Mouse (Mus musculus): ENCODE data around the gene Rbbp4. TPM values are rescaled to one million over a fixed set of nuclear protein-coding genes. Genes with fewer than 3 reads are reported as not detected.

Gene Rbbp4
- total and polyA plus RNA-seq, 3 experiments, result 16.8 to 70.7 (median 67.0) TPM

- no peak for TF ChIP-seq EP300 (IDR thresholded peaks at IDR 0.05; ENCODE audit: insufficient read depth, low read depth, low read length)
- no peak for TF ChIP-seq CTCF (IDR thresholded peaks at IDR 0.05)
- no peak for TF ChIP-seq POLR2A (IDR thresholded peaks at IDR 0.05; ENCODE audit: insufficient read depth, low read depth, low read length)
- no peaks in the 10 kb centered on the region for H3K79me2 ChIP-seq (replicated peaks; ENCODE audit: control insufficient read depth, insufficient read depth, low read length)
- H3K4me3 ChIP-seq, result no peak overlapping the region
- intact Hi-C loops (cut with DNase I), result no loop called here
- 71% methylated on average over 1 of the region's 1 CpGs for WGBS
- H3K4me1 ChIP-seq (ENCODE audit: control insufficient read depth, insufficient read depth, low read length), result peaks cover 4% of the 10 kb centered on the region
- no peak for DNase-seq
- H3K27me3 ChIP-seq (ENCODE audit: control insufficient read depth, insufficient read depth, low read length), result no peaks in the 10 kb centered on the region
- no peak overlapping the region for H3K27ac ChIP-seq
- no peak overlapping the region for H3K9ac ChIP-seq (ENCODE audit: low read depth, low read length)
- H3K36me3 ChIP-seq (ENCODE audit: control insufficient read depth, insufficient read depth, low read length), result no peaks in the 10 kb centered on the region
These were observed 66.5 kb downstream of the Rbbp4 start for GRCm38 (mm10) chr4:129268698-129269097.

DNA sequence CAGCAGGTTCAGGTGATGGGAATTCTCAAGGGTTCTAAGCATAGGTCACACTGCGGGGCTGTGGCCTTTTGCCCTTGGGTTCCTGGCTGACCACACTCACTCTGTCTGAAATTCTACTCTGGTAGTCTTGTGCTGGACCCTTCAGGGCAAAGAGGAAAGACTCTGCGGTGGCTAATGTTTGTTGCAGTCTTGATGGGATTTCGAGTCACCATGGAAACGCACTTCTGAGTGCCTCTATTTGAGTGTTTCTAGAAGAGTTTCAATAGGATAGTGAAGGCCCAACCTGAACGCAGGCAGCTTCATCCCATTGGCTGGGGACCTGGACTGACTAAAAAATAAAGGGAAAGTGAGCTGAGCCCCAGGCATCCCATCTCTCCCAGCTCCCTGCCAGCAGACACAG is 68.3 kb downstream of the Rbbp4 start:
- no peak for DNase-seq
- Histone ChIP-seq H3K36me3 (ENCODE audit: control insufficient read depth, insufficient read depth, low read length) (no peaks in the 10 kb centered on the region), H3K27me3 (ENCODE audit: control insufficient read depth, insufficient read depth, low read length) (no peaks in the 10 kb centered on the region), H3K4me3 (no peak overlapping the region), H3K9ac (ENCODE audit: low read depth, low read length) (no peak overlapping the region), H3K4me1 (ENCODE audit: control insufficient read depth, insufficient read depth, low read length) (peaks cover 10% of the 10 kb centered on the region), H3K27ac (no peak overlapping the region), H3K79me2 (replicated peaks; ENCODE audit: control insufficient read depth, insufficient read depth, low read length) (no peaks in the 10 kb centered on the region)
- WGBS, result 95% methylated on average over 5 of the region's 5 CpGs
- intact Hi-C loops (cut with DNase I), result no loop called here
- no peak for TF ChIP-seq CTCF (IDR thresholded peaks at IDR 0.05)

DNA sequence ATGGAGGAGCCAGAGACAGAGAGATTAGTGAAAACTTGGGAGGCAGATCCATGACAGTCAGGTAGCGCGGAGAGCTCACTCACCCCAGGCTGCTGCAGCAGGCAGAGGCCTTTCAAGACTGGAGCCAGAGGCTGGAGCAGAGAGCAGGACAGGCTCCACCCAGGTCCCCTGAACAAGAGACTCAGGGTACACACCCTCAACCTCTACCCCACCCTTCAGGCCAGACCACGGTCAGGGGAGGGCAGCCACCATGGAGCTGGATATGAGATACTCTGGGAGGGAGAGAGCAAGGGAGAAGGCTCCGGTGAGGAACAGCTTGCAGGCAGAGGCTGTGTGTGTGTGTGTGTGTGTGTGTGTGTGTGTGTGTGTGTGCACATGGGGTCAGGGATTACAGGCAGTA is 69.0 kb downstream of the Rbbp4 start:
- intact Hi-C loops (cut with DNase I), result no loop called here
- TF ChIP-seq EP300 (IDR thresholded peaks at IDR 0.05; ENCODE audit: insufficient read depth, low read depth, low read length) (no peak), POLR2A (IDR thresholded peaks at IDR 0.05; ENCODE audit: insufficient read depth, low read depth, low read length) (no peak), CTCF (IDR thresholded peaks at IDR 0.05) (no peak)
- DNase-seq, result no peak
- Histone ChIP-seq H3K9ac (ENCODE audit: low read depth, low read length) (no peak overlapping the region), H3K27me3 (ENCODE audit: control insufficient read depth, insufficient read depth, low read length) (no peaks in the 10 kb centered on the region), H3K79me2 (replicated peaks; ENCODE audit: control insufficient read depth, insufficient read depth, low read length) (no peaks in the 10 kb centered on the region), H3K27ac (no peak overlapping the region), H3K4me1 (ENCODE audit: control insufficient read depth, insufficient read depth, low read length) (peaks cover 10% of the 10 kb centered on the region), H3K4me3 (no peak overlapping the region), H3K36me3 (ENCODE audit: control insufficient read depth, insufficient read depth, low read length) (no peaks in the 10 kb centered on the region)
- WGBS, result 86% methylated on average over 4 of the region's 4 CpGs

- H3K9ac ChIP-seq (ENCODE audit: low read depth, low read length), result no peak overlapping the region
- TF ChIP-seq CTCF (IDR thresholded peaks at IDR 0.05) (no peak), POLR2A (IDR thresholded peaks at IDR 0.05; ENCODE audit: insufficient read depth, low read depth, low read length) (peak; percentile 40; the same call in 1 of the 2 replicates), EP300 (IDR thresholded peaks at IDR 0.05; ENCODE audit: insufficient read depth, low read depth, low read length) (peak; percentile 64)
- H3K79me2 ChIP-seq (replicated peaks; ENCODE audit: control insufficient read depth, insufficient read depth, low read length), result no peaks in the 10 kb centered on the region
- H3K27ac ChIP-seq, result peak overlapping the region; percentile 42
- 19% methylated on average over 19 of the region's 19 CpGs for WGBS
- no peaks in the 10 kb centered on the region for H3K36me3 ChIP-seq (ENCODE audit: control insufficient read depth, insufficient read depth, low read length)
- H3K4me1 ChIP-seq (ENCODE audit: control insufficient read depth, insufficient read depth, low read length), result peaks cover 17% of the 10 kb centered on the region
- no peak overlapping the region for H3K4me3 ChIP-seq
- intact Hi-C loops (cut with DNase I), result loop anchor here (2.0 kb wide), 1 partner anchor 17 kb away; no protein-coding TSS in a partner anchor
- H3K27me3 ChIP-seq (ENCODE audit: control insufficient read depth, insufficient read depth, low read length), result no peaks in the 10 kb centered on the region
- DNase-seq, result peak; percentile 60 to 73
These were observed 71.7 kb downstream of the Rbbp4 start for GRCm38 (mm10) chr4:129263225-129264021.

- no peak for TF ChIP-seq CTCF (IDR thresholded peaks at IDR 0.05)
- TF ChIP-seq EP300 (IDR thresholded peaks at IDR 0.05; ENCODE audit: insufficient read depth, low read depth, low read length), result no peak
- TF ChIP-seq POLR2A (IDR thresholded peaks at IDR 0.05; ENCODE audit: insufficient read depth, low read depth, low read length), result no peak
- Histone ChIP-seq H3K27me3 (ENCODE audit: control insufficient read depth, insufficient read depth, low read length) (no peaks in the 10 kb centered on the region), H3K79me2 (replicated peaks; ENCODE audit: control insufficient read depth, insufficient read depth, low read length) (no peaks in the 10 kb centered on the region), H3K9ac (ENCODE audit: low read depth, low read length) (no peak within 1 kb of the TSS), H3K27ac (no peak within 1 kb of the TSS), H3K4me1 (ENCODE audit: control insufficient read depth, insufficient read depth, low read length) (peaks cover 24% of the 10 kb centered on the region), H3K36me3 (ENCODE audit: control insufficient read depth, insufficient read depth, low read length) (no peaks in the 10 kb centered on the region), H3K4me3 (no peak within 1 kb of the TSS)
- intact Hi-C loops (cut with DNase I), result no loop called here
- DNase-seq, result no peak
- WGBS, result 36% methylated on average over 3 of the region's 4 CpGs
These were observed 74.0 kb downstream of the Rbbp4 start, which contains the start of gene C77080 for GRCm38 (mm10) chr4:129261196-129261595. Gene C77080 (minus strand): TSS chr4:129261404.

DNA sequence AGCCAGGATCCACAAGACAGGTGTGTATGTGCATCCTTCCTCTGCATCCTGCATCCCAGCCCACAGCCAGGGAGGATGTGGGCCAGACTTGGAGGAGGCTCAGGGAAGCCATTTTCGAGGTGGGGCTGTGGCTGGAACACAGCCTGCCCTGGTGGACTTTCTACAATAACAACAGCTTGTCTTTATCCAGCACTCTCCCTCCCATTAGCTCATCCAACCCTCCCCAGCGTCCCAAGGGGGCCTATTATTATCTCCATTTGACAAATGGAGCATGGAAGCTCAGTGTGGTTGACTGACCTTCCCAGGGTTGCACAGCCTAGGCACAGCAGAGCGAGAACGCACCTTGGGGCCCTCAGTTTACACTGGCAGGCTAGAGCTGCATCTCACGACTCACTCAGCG is 74.5 kb downstream of the Rbbp4 start:
- H3K79me2 ChIP-seq (replicated peaks; ENCODE audit: control insufficient read depth, insufficient read depth, low read length), result no peaks in the 10 kb centered on the region
- H3K36me3 ChIP-seq (ENCODE audit: control insufficient read depth, insufficient read depth, low read length), result no peaks in the 10 kb centered on the region
- peak; percentile 59 to 65 for DNase-seq
- intact Hi-C loops (cut with DNase I), result no loop called here
- H3K4me1 ChIP-seq (ENCODE audit: control insufficient read depth, insufficient read depth, low read length), result peaks cover 25% of the 10 kb centered on the region
- H3K27me3 ChIP-seq (ENCODE audit: control insufficient read depth, insufficient read depth, low read length), result no peaks in the 10 kb centered on the region
- no peak for TF ChIP-seq POLR2A (IDR thresholded peaks at IDR 0.05; ENCODE audit: insufficient read depth, low read depth, low read length)
- TF ChIP-seq CTCF (IDR thresholded peaks at IDR 0.05), result no peak
- TF ChIP-seq EP300 (IDR thresholded peaks at IDR 0.05; ENCODE audit: insufficient read depth, low read depth, low read length), result 0 out of 2 replicates have a peak, but pooled peaks have one; percentile 35
- H3K9ac ChIP-seq (ENCODE audit: low read depth, low read length), result no peak overlapping the region
- WGBS, result 23% methylated on average over 6 of the region's 6 CpGs
- no peak overlapping the region for H3K4me3 ChIP-seq
- no peak overlapping the region for H3K27ac ChIP-seq
